Mouse (Mus musculus) T-helper 17 cell (primary cell): ENCODE data around the gene Gtsf1l.

Source experiments
- in situ Hi-C, 2 experiments: fragments of 300-600 bp; cut with MboI, MseI; formaldehyde crosslinking; loops; 1 replicate in 1 of 2; 2 replicates in 1 of 2; pipeline ENCODE4 v1.15.1; 2025; ENCODE audit warnings: high pct_unique_total_duplicates in 2 of 2

Gtsf1l gene

DNA sequence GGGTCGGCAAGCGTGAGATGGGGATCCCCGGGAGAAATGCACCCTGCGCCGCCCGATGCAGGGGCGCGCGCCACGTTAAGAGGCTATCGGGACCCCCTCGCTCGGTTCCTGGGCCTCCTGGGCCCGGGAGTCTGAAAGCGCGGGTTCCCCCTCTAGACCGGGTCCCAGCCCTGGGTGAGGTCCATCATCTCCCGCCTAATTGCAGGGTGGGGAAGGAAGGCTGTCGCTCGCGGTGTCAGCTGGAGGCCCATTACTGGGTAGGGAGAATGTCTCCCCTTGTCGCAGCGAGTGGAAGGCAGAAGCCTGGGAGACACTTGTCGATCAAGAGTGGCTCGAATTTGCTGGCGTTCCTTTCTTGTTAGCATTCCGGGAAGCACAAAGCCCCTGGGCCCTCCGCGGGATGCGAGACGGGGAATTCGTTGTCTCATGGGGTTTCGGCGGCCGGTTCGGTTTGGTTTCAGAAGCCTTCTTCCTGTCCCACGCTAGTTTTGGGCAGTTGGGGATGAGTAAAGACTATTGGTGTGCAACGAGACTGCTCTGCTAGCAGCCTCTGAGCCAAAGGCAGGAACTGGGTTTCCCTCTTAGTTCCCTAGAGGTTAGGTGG lies 32.7 kb downstream of the Gtsf1l start:
- in situ Hi-C loops = loop anchor here in 1 of 2 experiments (10.0 kb wide), 2 partner anchors 120 to 1690 kb away; partner anchors contain the start of genes Dnttip1, Srsf6 and Wfdc3

DNA sequence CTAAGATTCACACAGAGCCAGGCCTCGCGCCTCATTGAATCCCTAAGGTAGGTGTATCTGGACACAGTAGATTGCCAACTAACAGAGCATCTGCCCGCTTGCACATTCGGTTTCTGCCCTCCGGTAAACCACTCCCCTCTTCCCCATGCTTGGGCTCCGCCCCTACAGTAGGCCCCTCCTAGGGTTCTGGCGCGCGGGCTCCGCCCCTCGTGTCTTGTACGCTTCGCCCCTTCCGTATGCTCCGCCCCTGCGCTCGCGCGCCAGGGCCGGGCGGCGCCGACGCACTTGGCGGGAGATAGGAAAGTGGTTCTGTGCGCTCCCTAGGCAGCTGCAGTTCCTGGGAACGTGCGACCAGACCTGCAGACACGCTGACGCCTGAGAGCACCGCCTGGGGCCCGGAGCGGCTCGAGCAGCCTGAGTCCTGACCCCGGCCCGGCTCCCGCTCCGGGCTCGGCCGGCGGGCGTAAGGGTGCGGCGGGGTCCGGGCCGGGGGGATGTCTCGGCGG lies 33.3 kb downstream of the Gtsf1l start, which contains the start of gene Mybl2:
Mybl2 (plus strand) TSS at position 353 of the 506 bp plus-strand sequence.
- in situ Hi-C loops = loop anchor here in 1 of 2 experiments (10.0 kb wide), 2 partner anchors 120 to 1690 kb away; partner anchors contain the start of genes Dnttip1, Srsf6 and Wfdc3

- in situ Hi-C loops = loop anchor here in 1 of 2 experiments (10.0 kb wide), 2 partner anchors 118 to 1692 kb away; partner anchors contain the start of genes Dnttip1, Srsf6 and Wfdc3
Observed at GRCm38 (mm10) chr2:163052826-163053225, 34.8 kb downstream of the Gtsf1l start.

- in situ Hi-C loops = loop anchor here in 1 of 2 experiments (10.0 kb wide), 2 partner anchors 117 to 1693 kb away; partner anchors contain the start of genes Dnttip1, Srsf6 and Wfdc3
Observed at GRCm38 (mm10) chr2:163052101-163052500, 35.6 kb downstream of the Gtsf1l start.

DNA sequence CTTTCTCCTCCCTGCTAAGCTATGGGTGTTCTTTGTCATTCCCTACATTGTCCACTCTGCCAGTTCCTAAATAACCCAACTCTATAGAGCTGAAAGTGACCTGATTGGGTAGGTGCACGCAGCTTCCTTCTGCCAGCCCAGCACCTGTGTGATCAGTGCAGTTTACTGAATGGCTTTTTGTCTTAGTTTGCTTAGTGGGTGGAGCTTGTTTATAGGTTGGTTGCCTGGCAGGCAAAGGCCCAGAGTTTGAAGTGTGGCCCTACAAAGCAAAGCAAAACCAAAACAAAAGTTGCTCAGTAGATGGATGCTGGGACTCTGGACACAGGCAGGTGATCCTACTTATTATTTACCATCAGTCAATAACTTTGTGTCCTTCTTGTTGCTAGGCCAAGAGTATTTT lies 36.0 kb downstream of the Gtsf1l start:
- in situ Hi-C loops = loop anchor here in 1 of 2 experiments (10.0 kb wide), 2 partner anchors 117 to 1693 kb away; partner anchors contain the start of genes Dnttip1, Srsf6 and Wfdc3

- in situ Hi-C loops = no loop called here
Observed at GRCm38 (mm10) chr2:163049116-163049515, 38.5 kb downstream of the Gtsf1l start.

DNA sequence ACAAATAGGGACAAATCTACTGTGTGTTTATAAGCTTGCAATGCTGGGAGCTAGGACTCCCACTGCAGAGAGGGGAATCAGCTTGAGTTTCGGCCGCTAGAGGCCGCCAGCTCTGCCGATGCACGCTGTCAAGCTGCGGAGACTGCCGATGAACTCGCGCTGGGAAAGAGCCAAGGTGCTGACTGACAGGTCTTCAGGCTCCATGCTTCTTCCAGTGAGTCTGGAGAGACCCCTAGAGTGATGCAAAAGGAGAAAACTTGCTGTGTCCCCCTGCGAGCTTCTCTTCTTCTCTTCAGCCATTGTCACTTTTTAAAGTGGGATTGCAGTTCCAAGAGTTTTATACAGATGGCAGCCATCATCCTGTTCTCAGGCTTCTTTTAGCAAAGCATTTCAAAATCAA lies 39.5 kb downstream of the Gtsf1l start:
- in situ Hi-C loops = no loop called here

DNA sequence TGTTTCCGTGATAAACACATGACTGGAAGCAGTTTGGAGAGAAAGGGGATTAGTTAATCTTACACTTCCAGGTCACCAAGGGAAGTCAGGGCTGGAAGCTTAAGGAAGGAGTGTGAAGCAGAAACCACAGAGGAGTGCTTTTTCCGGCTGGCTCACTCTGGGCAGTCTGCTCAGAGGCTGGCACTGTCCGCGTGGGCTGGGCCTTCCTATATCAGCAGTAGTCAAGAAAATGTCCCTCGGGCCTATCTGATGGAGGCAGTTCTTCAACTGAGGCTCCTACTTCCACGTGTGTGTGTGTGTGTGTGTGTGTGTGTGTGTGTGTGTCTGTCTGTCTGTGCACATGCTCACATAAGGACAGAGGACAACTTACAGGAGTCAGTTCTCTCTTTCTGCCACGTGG lies 47.7 kb downstream of the Gtsf1l start:
- in situ Hi-C loops = no loop called here
